9 mouse cellular contexts compared by ENCODE assay signal in genomic region chr15:7814917-7815316, GRCm38 (mm10). TPM values are rescaled to one million over a fixed set of nuclear protein-coding genes. Genes with fewer than 3 reads are reported as not detected.
DNase-seq lines count a peak whose midpoint lies in the region; ATAC-seq lines count a peak whose summit lies in the region.
"Had no signal": no experiment of that assay in that cellular context is flagged by ENCODE, and none has a peak within 500 bp of the region (broad histone marks: within the 10 kb centered on the region; RNA-seq: fewer than 3 reads in every experiment).

No protein-coding gene starts in this region.

- no peaks in the 10 kb centered on the region for H3K9me3 ChIP-seq in lung, embryonic 16.5 days (ENCODE audit: control insufficient read depth, low read length)
- no peaks in the 10 kb centered on the region for H3K9me3 ChIP-seq in hindbrain, embryonic 10.5 days
- no peaks in the 10 kb centered on the region for H3K9me3 ChIP-seq in midbrain, embryonic 10.5 days (replicated peaks)

- no peaks in the 10 kb centered on the region for H3K36me3 ChIP-seq in lung, embryonic 16.5 days (ENCODE audit: control insufficient read depth, insufficient read depth, low read length)
- H3K36me3 ChIP-seq in hindbrain, embryonic 10.5 days, result no peaks in the 10 kb centered on the region
- no peaks in the 10 kb centered on the region for H3K36me3 ChIP-seq in midbrain, embryonic 10.5 days

- peak overlapping the region; percentile 37 for H3K4me3 ChIP-seq in lung, embryonic 16.5 days (ENCODE audit: low read length)
- H3K4me3 ChIP-seq in hindbrain, embryonic 10.5 days, result peak overlapping the region; percentile 47
- peak overlapping the region; percentile 48 for H3K4me3 ChIP-seq in midbrain, embryonic 10.5 days

- H3K4me1 ChIP-seq in lung, embryonic 16.5 days (replicated peaks; ENCODE audit: control insufficient read depth, insufficient read depth, low read length), result peaks cover 32% of the 10 kb centered on the region
- peaks cover 55% of the 10 kb centered on the region for H3K4me1 ChIP-seq in hindbrain, embryonic 10.5 days (replicated peaks)
- peaks cover 59% of the 10 kb centered on the region for H3K4me1 ChIP-seq in midbrain, embryonic 10.5 days

- ATAC-seq in lung, embryonic 16.5 days (ENCODE audit: low read depth), result no peak
- no peak for ATAC-seq in erythroid progenitor cell, adult 5-6 weeks (replicated peaks; ENCODE audit: low FRiP score, poor library complexity, severe bottlenecking)

- peak overlapping the region; percentile 54; the same call in 1 of the 2 replicates for H3K4me2 ChIP-seq in lung, embryonic 16.5 days (ENCODE audit: low read depth, low read length)

- peaks cover 90% of the 10 kb centered on the region for H3K27me3 ChIP-seq in lung, embryonic 16.5 days (ENCODE audit: control insufficient read depth, insufficient read depth, low read depth, low read length)
- H3K27me3 ChIP-seq in hindbrain, embryonic 10.5 days (ENCODE audit: insufficient read depth, poor library complexity, severe bottlenecking), result peaks cover 100% of the 10 kb centered on the region
- peaks cover 100% of the 10 kb centered on the region for H3K27me3 ChIP-seq in midbrain, embryonic 10.5 days (ENCODE audit: low read depth, poor library complexity, severe bottlenecking)

- no peak for DNase-seq in lung, postnatal 25 days (ENCODE audit: low spot score)
- DNase-seq in hindbrain, embryonic 10.5 days (ENCODE audit: low spot score), result peak; percentile 34
- no peak for DNase-seq in midbrain, embryonic 10.5 days (ENCODE audit: low spot score)
- DNase-seq in thymus, postnatal 0 days (ENCODE audit: low spot score), result no peak
- DNase-seq in cerebellum, postnatal 36 days, result no peak
- DNase-seq: heart, adult 18-20 months had no signal

- WGBS in lung, embryonic 16.5 days, result 9% methylated on average over 13 of the region's 13 CpGs
- WGBS in hindbrain, embryonic 10.5 days, result under 1% methylated on average over 13 of the region's 13 CpGs
- WGBS in midbrain, embryonic 10.5 days, result 1% methylated on average over 13 of the region's 13 CpGs

- no peak overlapping the region for H3K27ac ChIP-seq in lung, embryonic 16.5 days (ENCODE audit: low read length)
- no peak overlapping the region for H3K27ac ChIP-seq in hindbrain, embryonic 10.5 days
- H3K27ac ChIP-seq in midbrain, embryonic 10.5 days (replicated peaks), result no peak overlapping the region

- H3K9ac ChIP-seq in lung, embryonic 16.5 days (ENCODE audit: low read length), result no peak overlapping the region

RNA-seq across cellular contexts. Expression of gene Gdnf, which starts 4.3 kb away (rescaled TPM):
- polyA plus RNA-seq in lung, embryonic 16.5 days (2015; fragmentation: Nextera tagmentation; extraction: Ambion mirVana), result 0.18 TPM in 1 of 2 replicates, not detected in the other
- 0.66 and 0.78 TPM in 2 replicates for polyA plus RNA-seq in hindbrain, embryonic 10.5 days (2016; fragmentation: Nextera tagmentation; extraction: Ambion mirVana)
- 0.41 and 0.76 TPM in 2 replicates for polyA plus RNA-seq in midbrain, embryonic 10.5 days (2016; fragmentation: Nextera tagmentation; extraction: Ambion mirVana)
- total RNA-seq in erythroid progenitor cell, adult 5-6 weeks (2015; ENCODE audit: low replicate concordance), result not detected in 2 replicates
- total RNA-seq in erythroid progenitor cell, adult 5-6 weeks (2017; ENCODE audit: low replicate concordance), result not detected in 2 replicates
- polyA plus RNA-seq in thymus, postnatal 0 days (2015; fragmentation: Nextera tagmentation; extraction: Ambion mirVana), result 0.10 and 0.16 TPM in 2 replicates
- total RNA-seq: megakaryocyte, adult 5-6 weeks had no signal
